Mouse (Mus musculus): Measurements from ENCODE around the gene E130218I03Rik.

DNA sequence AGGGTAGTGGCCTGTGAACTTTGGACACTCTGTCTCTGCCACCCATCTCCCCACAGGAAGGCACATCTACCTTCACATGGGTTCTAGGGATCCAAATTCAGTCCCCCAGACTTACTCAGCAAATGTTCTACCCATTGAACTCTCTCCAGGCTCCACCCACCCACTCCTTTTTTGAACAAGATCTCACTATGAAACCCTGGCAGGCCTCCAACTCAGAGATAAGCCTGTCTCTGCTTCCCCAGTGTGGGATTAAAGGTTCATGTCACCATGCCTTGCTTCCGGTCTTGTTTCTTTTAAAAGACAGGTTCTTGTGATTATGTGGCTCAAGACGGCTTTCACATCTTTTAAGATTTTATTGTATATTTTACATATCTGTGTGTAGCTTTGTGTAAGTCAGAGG lies 41.5 kb downstream of the E130218I03Rik start:
- no peak for TF ChIP-seq HCFC1 (IDR thresholded peaks at IDR 0.05; ENCODE audit: borderline replicate concordance, insufficient read depth, low read length)
- TF ChIP-seq ZNF384 (IDR thresholded peaks at IDR 0.05; ENCODE audit: low read depth, low read length): no peak
- TF ChIP-seq CHD2 (IDR thresholded peaks at IDR 0.05; ENCODE audit: low read depth, low read length): no peak
- no peak for TF ChIP-seq ZC3H11A (IDR thresholded peaks at IDR 0.05; ENCODE audit: borderline replicate concordance, low read depth, low read length)
- no peak for TF ChIP-seq MAFK (IDR thresholded peaks at IDR 0.05; ENCODE audit: insufficient read depth, low read depth, low read length)
